Mouse (Mus musculus) layer of hippocampus, adult 18-20 months (tissue): ENCODE results near the gene Peg12. TPM values are rescaled to one million over a fixed set of nuclear protein-coding genes. Genes with fewer than 3 reads are reported as not detected.

Experiments
- DNase-seq, 2 experiments: peaks; one replicate each; pipeline ENCODE4 v3.0.0; 2022; ENCODE audit warnings: low spot score in 2 of 2
- long read RNA-seq: library from polyadenylated mRNA; stranded (forward); transcript quantifications from one replicate; pipeline ENCODE4 v2.0.0, GENCODE M21; 2021
- total RNA-seq, 2 experiments: library from RNA; stranded (reverse); gene quantifications; 2 replicates each; pipeline ENCODE4 v1.2.3; 2021

Peg12 gene
- total RNA-seq: under 1 TPM; 0.28 to 0.42 TPM
- long read RNA-seq: 0 reads

- peak in 1 of 2 experiments; percentile 31 for DNase-seq
Measured at GRCm38 (mm10) chr7:62463878-62464755, at the start of gene Peg12. Peg12 (minus strand) TSS chr7:62464510.

DNA sequence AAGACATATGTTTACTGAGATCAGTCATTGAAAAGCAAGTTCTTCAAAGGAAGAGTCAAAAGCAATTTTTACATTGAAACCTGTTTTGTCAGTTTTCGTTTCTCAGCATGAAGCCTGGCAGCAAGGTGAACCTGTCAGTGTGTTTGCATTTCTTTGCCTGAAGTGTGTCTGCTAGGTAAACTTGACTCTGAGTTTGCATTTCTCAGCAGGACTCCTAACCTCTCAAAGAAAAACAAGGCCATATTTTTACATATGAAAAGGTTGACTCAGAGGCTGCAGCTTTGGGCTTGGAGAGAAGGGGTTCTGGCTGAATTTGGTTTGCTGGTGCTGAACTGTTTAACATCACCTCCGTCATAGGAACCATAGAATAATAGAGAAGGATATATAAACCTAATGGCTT, 21.8 kb upstream of the Peg12 start:
- no peak for DNase-seq

DNA sequence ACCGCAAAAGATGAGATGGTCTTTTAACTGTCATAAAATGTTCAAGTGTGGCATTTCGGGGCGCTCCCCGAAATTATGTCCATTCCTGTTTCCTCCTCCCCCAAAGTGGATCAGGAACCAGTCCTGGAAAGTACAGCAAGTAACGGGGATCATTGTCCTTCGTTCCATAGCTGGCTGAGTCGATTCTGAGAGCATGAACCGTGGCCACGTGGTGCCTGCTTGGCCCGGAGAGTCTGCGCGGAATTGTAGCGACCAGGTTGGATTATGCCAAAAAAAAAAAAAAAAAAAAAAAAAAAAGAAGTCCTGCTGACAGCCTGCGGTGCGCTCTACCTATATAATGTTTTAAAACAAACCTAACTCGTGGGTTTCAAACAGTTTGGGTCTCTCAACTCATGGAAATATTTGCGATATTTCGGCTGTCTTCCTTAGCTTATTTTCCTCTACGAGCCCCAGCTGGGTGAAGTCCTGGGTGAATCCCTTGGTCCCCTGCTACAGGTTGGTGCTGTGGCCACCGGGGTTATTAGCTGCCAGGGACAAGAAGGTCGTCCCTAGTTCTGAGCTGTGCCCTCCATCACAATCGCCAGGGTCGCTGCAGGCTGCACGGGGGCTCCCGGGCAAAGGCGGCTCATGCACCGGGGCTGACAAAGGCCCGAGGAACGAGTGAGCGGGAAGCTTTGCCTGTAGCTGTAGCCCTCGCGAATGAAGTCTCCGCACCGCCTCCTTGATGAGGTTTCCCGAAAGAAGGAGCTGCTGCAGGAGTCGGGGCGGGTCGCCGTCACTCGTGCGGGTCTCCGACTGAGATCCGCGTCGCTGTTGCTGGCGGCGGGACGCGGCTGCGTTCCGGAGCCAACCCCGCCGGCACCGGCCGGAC, 1.1 kb downstream of the Peg12 start:
- peak in 1 of 2 experiments; percentile 0 for DNase-seq

DNA sequence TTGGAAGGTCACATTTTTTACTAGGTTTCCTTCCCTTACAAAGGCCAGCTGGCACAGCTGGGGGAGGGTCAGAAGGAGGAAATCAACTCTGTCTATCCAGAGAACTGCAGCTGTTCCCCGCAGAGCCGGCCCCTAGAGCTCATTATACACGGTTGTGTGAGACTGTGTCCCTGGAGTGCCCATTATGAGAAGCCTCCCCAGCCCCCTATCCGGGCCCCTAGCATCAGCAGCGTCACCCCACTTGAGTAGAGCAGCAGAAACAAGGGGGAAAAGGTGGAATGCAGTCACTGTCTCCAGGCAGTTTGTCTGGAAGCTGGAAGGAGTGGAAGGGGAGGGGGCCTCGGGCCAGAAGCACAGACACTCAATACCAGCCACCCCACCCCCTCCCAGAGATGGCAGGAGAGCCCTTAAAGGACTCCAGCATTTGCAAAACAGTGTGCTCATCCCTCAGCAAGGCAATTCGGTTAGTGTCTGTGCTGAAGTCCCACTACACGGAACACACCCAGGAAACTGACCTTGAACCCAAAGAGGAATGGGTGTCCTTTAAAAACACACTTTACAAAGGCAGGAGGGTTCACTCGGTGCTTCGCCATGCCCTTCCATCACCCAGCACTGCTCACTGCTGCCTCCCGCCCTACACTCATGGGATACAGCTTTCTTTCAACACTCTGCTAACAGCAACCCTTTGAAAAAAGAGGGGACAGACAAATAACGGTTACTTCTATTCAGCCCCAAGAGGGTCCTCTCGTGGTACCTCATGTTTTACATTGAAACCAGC, 1.9 kb downstream of the Peg12 start:
- DNase-seq: no peak

DNA sequence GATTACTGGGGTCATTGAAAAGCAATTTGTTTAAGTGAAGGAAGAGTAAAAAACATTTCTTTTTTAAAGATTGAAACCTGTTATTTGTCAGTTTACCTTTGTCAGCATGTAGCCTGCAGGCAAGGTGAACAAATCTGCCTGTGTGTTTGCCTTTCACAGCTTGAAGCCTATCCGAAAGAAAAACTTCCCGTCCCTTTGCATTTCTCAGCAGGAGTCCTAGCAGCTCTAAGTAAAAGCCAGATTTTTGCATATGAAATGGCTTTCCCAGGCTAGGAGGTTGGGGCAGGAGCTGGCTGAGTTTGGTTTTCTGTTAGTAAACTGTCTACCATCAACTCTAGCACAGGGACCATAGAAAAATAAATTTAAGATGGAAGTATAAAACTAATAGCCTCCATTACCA, 12.0 kb downstream of the Peg12 start:
- no peak for DNase-seq

DNA sequence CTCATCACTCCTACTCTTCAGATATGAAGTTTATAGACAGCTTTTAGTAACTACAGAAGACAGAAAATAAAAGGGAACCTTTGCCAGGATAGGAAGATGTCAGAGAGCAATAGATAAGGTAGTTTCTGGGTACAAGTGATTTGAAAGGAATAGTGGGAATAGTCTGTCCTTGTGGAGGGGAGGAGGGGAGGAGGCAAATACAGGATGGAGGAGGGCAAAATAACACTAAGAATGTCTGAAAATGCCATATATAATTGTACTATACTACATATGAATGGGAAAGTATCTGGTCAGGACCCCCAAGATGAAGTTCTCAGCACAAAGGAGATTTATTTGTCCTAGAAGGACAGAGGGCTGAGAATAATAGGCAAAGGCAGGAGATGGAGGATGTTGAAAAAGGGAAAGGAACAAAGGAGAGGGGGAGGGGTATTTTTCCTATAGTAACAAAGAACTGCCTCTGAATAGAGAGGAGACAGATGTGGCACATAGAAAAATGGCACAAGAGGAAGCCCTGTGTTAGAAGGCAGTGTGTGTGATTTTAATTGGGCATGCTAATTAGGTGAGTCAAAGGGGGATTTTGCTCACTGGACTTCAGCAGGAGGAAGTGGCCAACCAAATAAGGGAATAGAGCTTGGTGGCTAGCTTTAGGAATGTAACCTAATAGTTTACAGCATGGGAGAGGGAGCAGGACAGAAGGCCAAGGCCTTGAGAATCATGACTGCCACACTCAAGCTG, 18.7 kb downstream of the Peg12 start:
- DNase-seq: no peak

DNA sequence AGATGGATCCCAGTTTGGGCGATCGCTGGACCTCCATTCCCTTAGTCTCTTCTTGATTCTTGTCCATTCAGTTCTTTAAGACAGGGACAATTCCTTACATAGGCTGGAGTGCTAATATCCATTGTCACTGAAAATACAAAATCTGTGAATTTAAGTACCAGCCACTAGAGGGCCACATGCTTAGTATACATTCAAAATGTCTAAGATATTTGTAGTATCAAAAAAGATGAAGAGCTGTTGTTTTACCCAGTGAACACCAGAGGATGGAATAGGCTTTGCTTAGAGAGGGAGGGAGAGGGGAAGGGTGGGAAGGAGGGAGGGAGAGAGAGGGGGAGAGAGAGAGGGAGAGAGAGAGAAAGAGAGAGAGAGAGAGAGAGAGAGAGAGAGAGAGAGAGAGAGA, 27.9 kb downstream of the Peg12 start:
- no peak for DNase-seq

DNA sequence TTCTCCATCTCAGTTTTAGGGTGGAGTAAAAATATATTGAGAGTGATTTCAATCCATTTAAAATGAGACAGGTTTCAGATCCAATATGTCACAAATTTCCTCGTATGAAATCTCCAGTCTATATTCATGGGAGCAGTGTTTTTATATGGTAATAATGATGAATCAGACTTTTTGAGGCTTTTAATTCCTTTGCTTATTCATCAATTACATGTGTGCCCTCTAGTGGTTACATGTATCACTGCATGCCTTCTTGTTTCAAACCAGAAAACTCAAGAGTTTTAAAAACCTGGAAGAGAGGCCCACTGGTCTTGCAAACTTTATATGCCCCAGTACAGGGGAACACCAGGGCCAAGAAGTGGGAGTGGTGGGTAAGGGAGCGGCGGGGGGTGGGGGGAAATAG, 31.1 kb downstream of the Peg12 start:
- DNase-seq: no peak

- peak in 1 of 2 experiments; percentile 21 for DNase-seq
Measured at GRCm38 (mm10) chr7:62428337-62428736, 36.0 kb downstream of the Peg12 start.

DNA sequence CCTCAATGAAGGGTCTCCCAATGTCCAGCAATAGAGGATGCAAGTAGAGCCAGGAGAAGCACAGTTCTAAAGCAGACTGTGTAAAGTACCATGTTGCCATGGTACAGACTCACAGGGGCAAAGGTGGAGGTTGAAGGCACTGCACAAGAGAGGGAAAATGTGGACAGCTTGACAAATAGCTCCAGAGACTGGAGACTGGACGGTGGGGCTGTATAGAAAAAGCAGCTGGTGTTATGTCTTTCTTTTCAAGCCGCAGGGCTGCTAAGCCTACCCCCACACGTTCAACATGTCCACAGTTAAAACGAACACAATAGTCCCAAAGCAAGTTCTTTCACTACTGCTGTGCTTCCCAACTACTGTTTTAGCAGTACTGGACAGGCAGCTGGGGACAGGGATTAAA, 41.1 kb downstream of the Peg12 start:
- DNase-seq: no peak

- DNase-seq: no peak
Measured at GRCm38 (mm10) chr7:62420566-62420965, 43.7 kb downstream of the Peg12 start.

DNA sequence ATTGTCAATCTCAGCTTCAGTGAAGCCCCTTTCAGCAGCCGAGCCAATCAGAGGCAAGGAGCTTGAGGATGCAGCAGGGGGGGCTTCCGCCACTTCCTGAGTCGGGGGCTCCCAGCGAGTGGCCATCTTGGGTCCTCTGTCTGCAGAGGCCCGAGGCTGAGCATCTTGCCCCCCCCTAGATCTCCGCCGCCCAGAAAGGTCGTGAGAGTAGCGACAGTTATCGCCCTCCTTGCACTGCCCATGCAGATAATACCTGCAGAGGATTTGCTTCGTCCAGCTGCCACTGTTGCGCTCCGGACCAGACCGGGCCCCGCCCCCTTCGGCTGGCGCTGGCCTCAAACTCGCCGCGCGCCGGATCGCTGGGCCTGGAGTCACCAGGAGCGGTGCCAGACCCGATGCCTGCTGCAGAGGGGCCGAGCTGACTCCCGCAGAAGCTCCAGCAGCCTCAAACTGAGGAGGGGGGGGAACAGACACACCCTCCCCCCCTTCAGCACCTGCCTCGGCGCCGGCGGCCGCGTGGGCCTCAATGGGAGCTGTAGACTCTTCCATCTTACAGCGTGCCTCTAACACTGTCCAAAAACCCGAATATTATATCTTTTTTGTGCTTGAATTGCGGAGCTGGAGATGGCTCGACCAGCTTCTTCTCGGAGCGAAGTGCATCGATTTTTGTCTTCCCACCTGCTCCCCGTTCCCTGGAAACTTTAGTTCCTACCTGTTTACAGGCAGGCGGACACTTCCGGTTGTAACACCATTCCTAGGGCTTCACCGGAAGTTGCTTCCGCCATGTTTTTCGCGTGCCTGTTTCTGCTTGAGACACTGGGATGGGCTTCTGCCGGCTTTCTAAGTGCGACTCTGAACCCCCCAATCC, 44.6 kb downstream of the Peg12 start, which contains the start of gene Mkrn3:
Gene Mkrn3 (minus strand): TSS at position 647 of the 868 bp plus-strand sequence.
- peak; percentile 4 to 37 for DNase-seq

DNA sequence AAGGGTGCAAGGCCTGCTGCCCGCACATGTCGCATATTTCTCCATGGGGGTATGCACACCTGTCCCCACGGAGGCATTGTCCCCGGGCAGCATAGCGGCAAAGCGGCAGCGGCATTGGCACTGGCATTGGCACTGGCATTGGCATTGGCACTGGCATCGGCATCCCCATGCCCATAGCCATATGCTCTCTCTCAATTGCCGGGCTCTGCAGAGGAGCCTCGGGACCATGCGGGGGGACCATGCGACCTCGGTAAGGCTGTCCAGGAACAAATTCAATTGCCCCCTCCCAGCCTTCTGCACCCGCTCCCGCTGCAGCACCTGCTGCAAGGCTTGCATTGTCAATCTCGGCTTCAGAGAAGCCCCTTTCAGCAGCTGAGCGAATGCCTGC, 45.2 kb downstream of the Peg12 start:
- no peak for DNase-seq

GRCm38 (mm10) chr7:62418346-62418745, 46.0 kb downstream of the Peg12 start:
- no peak for DNase-seq

DNA sequence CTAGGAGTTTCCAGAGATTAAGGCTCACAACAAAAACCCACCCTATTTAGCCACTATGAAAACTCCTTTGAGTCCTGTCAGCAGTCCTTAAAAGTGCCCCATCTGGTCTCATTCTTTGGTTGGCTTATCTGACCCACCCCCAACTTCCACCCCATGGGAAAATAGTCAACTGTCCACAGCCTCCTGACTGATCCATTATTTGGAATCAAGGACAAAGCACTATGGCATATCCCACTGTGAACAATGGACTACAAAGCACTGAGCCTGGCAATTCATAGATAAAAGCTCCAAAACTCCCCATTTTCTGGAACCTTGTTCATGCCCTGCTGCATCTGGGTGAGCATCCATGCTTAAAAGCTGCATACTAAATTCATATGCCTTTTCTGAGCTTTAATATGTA, 48.1 kb downstream of the Peg12 start:
- DNase-seq: no peak

DNA sequence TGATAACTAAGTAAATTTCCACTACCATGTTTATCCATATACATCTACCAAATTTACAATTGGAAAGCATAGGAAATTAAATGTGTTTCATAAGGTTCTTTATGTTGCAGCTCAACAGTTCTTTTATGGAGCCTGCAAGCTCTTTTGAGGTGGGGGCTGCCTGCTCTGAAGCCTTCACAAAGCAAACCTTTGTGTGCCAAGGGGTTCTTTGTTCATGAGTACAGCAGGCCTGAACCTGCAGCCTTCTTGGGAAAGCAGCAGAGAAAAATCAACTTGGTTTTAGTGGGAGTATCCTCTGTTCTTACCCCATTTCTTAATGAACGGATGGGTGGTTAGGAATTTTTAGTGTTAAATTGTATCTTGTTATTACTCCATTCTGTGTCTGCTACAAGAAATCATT, 49.1 kb downstream of the Peg12 start:
- DNase-seq: no peak
